Mouse (Mus musculus): ENCODE measurements around the gene Nav2. TPM values are rescaled to one million over a fixed set of nuclear protein-coding genes. Genes with fewer than 3 reads are reported as not detected.
A peak's percentile ranks its signal among the peaks of the same experiment; 100 is the strongest.

Gene Nav2
- total and polyA plus RNA-seq, 2 experiments from 2014 or later = 16.3 to 44.0 TPM

GRCm38 (mm10) chr7:49315033-49315432 is 406.5 kb downstream of the Nav2 start:
- no peak for ATAC-seq
- 70% methylated on average over 3 of the region's 3 CpGs for WGBS
- no peaks in the 10 kb centered on the region for H3K36me3 ChIP-seq (ENCODE audit: insufficient read depth)

GRCm38 (mm10) chr7:49316600-49316999 is 408.1 kb downstream of the Nav2 start:
- no peak overlapping the region for H3K27ac ChIP-seq (ENCODE audit: low read depth, low read length)
- WGBS = 68% methylated on average over 3 of the region's 3 CpGs
- ATAC-seq (no peak), DNase-seq (no peak)
- no peaks in the 10 kb centered on the region for H3K9me3 ChIP-seq (ENCODE audit: low read length)
- H3K27me3 ChIP-seq (ENCODE audit: insufficient read depth, low read length) = no peaks in the 10 kb centered on the region
- no peaks in the 10 kb centered on the region for H3K36me3 ChIP-seq (ENCODE audit: insufficient read depth)
- no peak overlapping the region for H3K4me3 ChIP-seq (ENCODE audit: low read depth, low read length)
- no peak overlapping the region for H3K9ac ChIP-seq
- TF ChIP-seq CTCF (IDR thresholded peaks at IDR 0.05; ENCODE audit: low read depth) = no peak
- H3K4me2 ChIP-seq (ENCODE audit: low read depth) = no peak overlapping the region
- H3K4me1 ChIP-seq (ENCODE audit: insufficient read depth) = no peaks in the 10 kb centered on the region

More at GRCm38 (mm10) chr7:49315033-49315432, 406.5 kb downstream of the Nav2 start:
- H3K4me1 ChIP-seq (ENCODE audit: insufficient read depth) = no peaks in the 10 kb centered on the region
- DNase-seq = no peak
- H3K27me3 ChIP-seq (ENCODE audit: insufficient read depth, low read length) = no peaks in the 10 kb centered on the region
- H3K9ac ChIP-seq = no peak overlapping the region
- H3K27ac ChIP-seq (ENCODE audit: low read depth, low read length) = no peak overlapping the region
- TF ChIP-seq CTCF (IDR thresholded peaks at IDR 0.05; ENCODE audit: low read depth) = no peak
- no peak overlapping the region for H3K4me2 ChIP-seq (ENCODE audit: low read depth)
- no peaks in the 10 kb centered on the region for H3K9me3 ChIP-seq (ENCODE audit: low read length)
- H3K4me3 ChIP-seq (ENCODE audit: low read depth, low read length) = no peak overlapping the region

- H3K4me2 ChIP-seq (ENCODE audit: low read depth) = no peak overlapping the region
- no peak for TF ChIP-seq CTCF (IDR thresholded peaks at IDR 0.05; ENCODE audit: low read depth)
Measured at GRCm38 (mm10) chr7:49318183-49318897, 409.8 kb downstream of the Nav2 start.

GRCm38 (mm10) chr7:49318898-49319293 is 410.4 kb downstream of the Nav2 start:
- Histone ChIP-seq H3K36me3 (ENCODE audit: insufficient read depth) (no peaks in the 10 kb centered on the region), H3K4me3 (ENCODE audit: low read depth, low read length) (no peak overlapping the region), H3K4me2 (ENCODE audit: low read depth) (no peak overlapping the region), H3K27me3 (ENCODE audit: insufficient read depth, low read length) (no peaks in the 10 kb centered on the region), H3K9ac (no peak overlapping the region), H3K27ac (ENCODE audit: low read depth, low read length) (no peak overlapping the region), H3K9me3 (ENCODE audit: low read length) (no peaks in the 10 kb centered on the region), H3K4me1 (ENCODE audit: insufficient read depth) (no peaks in the 10 kb centered on the region)
- DNase-seq (no peak), ATAC-seq (no peak)
- no peak for TF ChIP-seq CTCF (IDR thresholded peaks at IDR 0.05; ENCODE audit: low read depth)
- WGBS = 81% methylated on average over 8 of the region's 8 CpGs

More at GRCm38 (mm10) chr7:49318183-49318897, 409.8 kb downstream of the Nav2 start:
- no peaks in the 10 kb centered on the region for H3K9me3 ChIP-seq (ENCODE audit: low read length)
- H3K4me1 ChIP-seq (ENCODE audit: insufficient read depth) = no peaks in the 10 kb centered on the region
- no peak for ATAC-seq
- DNase-seq = no peak
- H3K36me3 ChIP-seq (ENCODE audit: insufficient read depth) = no peaks in the 10 kb centered on the region
- no peak overlapping the region for H3K9ac ChIP-seq
- H3K4me3 ChIP-seq (ENCODE audit: low read depth, low read length) = no peak overlapping the region
- WGBS = 88% methylated on average over 15 of the region's 15 CpGs
- H3K27me3 ChIP-seq (ENCODE audit: insufficient read depth, low read length) = no peaks in the 10 kb centered on the region
- H3K27ac ChIP-seq (ENCODE audit: low read depth, low read length) = no peak overlapping the region

GRCm38 (mm10) chr7:49319981-49320380 is 411.5 kb downstream of the Nav2 start:
- Histone ChIP-seq H3K4me3 (ENCODE audit: low read depth, low read length) (no peak overlapping the region), H3K9ac (no peak overlapping the region), H3K4me2 (ENCODE audit: low read depth) (no peak overlapping the region), H3K27ac (ENCODE audit: low read depth, low read length) (no peak overlapping the region), H3K36me3 (ENCODE audit: insufficient read depth) (no peaks in the 10 kb centered on the region), H3K27me3 (ENCODE audit: insufficient read depth, low read length) (no peaks in the 10 kb centered on the region), H3K4me1 (ENCODE audit: insufficient read depth) (no peaks in the 10 kb centered on the region), H3K9me3 (ENCODE audit: low read length) (no peaks in the 10 kb centered on the region)
- WGBS = 81% methylated on average over 1 of the region's 1 CpGs
- no peak for TF ChIP-seq CTCF (IDR thresholded peaks at IDR 0.05; ENCODE audit: low read depth)
- DNase-seq (no peak), ATAC-seq (no peak)

- Histone ChIP-seq H3K36me3 (ENCODE audit: insufficient read depth) (no peaks in the 10 kb centered on the region), H3K4me3 (ENCODE audit: low read depth, low read length) (no peak overlapping the region), H3K9me3 (ENCODE audit: low read length) (no peaks in the 10 kb centered on the region), H3K4me2 (ENCODE audit: low read depth) (no peak overlapping the region), H3K4me1 (ENCODE audit: insufficient read depth) (no peaks in the 10 kb centered on the region), H3K27ac (ENCODE audit: low read depth, low read length) (no peak overlapping the region), H3K9ac (no peak overlapping the region), H3K27me3 (ENCODE audit: insufficient read depth, low read length) (no peaks in the 10 kb centered on the region)
- DNase-seq (peak; percentile 36), ATAC-seq (peak; percentile 30; the same call in 1 of the 2 replicates)
- TF ChIP-seq CTCF (IDR thresholded peaks at IDR 0.05; ENCODE audit: low read depth) = no peak
- 61% methylated on average over 8 of the region's 8 CpGs for WGBS
Measured at GRCm38 (mm10) chr7:49321124-49321531, 412.6 kb downstream of the Nav2 start.

GRCm38 (mm10) chr7:49322179-49322578 is 413.7 kb downstream of the Nav2 start:
- 83% methylated on average over 2 of the region's 2 CpGs for WGBS
- ATAC-seq (no peak), DNase-seq (no peak)
- Histone ChIP-seq H3K4me3 (ENCODE audit: low read depth, low read length) (no peak overlapping the region), H3K9me3 (ENCODE audit: low read length) (no peaks in the 10 kb centered on the region), H3K9ac (no peak overlapping the region), H3K4me1 (ENCODE audit: insufficient read depth) (no peaks in the 10 kb centered on the region), H3K4me2 (ENCODE audit: low read depth) (no peak overlapping the region), H3K27ac (ENCODE audit: low read depth, low read length) (no peak overlapping the region), H3K27me3 (ENCODE audit: insufficient read depth, low read length) (no peaks in the 10 kb centered on the region), H3K36me3 (ENCODE audit: insufficient read depth) (no peaks in the 10 kb centered on the region)
- no peak for TF ChIP-seq CTCF (IDR thresholded peaks at IDR 0.05; ENCODE audit: low read depth)
